Mouse (Mus musculus) lung, embryonic 14.5 days (tissue): ENCODE data around the gene Fra10ac1. TPM values are rescaled to one million over a fixed set of nuclear protein-coding genes. Genes with fewer than 3 reads are reported as not detected.

Source experiments
- ATAC-seq: fragments of 200-750 bp; cut with Nextera tagmentation; 2 replicates; pipeline ENCODE4 v1.8.0; 2017; ENCODE audit warnings: mild to moderate bottlenecking, moderate TSS enrichment, moderate library complexity; ENCODE audit not compliant: insufficient read depth
- DNase-seq: peaks from one replicate; pipeline ENCODE4 v3.0.0-alpha.2; 2015
- H3K27ac ChIP-seq: fragments of 300-500 bp; sonication (generic); 2 replicates; pipeline ENCODE4 v1.5.1; 2014; ENCODE audit warnings: low read depth, mild to moderate bottlenecking, moderate library complexity
- H3K27me3 ChIP-seq: fragments of 300-500 bp; sonication (generic); 2 replicates; pipeline ENCODE4 v1.6.1; 2014; ENCODE audit warnings: low read length, control low read depth; ENCODE audit not compliant: insufficient read depth
- H3K36me3 ChIP-seq: fragments of 300-500 bp; sonication (generic); 2 replicates; pipeline ENCODE4 v1.6.1; 2014; ENCODE audit warnings: control low read depth; ENCODE audit not compliant: insufficient read depth
- H3K4me1 ChIP-seq: fragments of 300-500 bp; sonication (generic); 2 replicates; pipeline ENCODE4 v1.6.1; 2014; ENCODE audit warnings: antibody characterized with exemption, control low read depth; ENCODE audit not compliant: insufficient read depth
- H3K4me2 ChIP-seq: fragments of 300-500 bp; sonication (generic); 2 replicates; pipeline ENCODE4 v1.6.1; 2014; ENCODE audit warnings: mild to moderate bottlenecking
- H3K4me3 ChIP-seq: fragments of 300-500 bp; sonication (generic); 2 replicates; pipeline ENCODE4 v1.5.1; 2014; ENCODE audit warnings: low read depth, low read length
- H3K9ac ChIP-seq: fragments of 300-500 bp; sonication (generic); 2 replicates; pipeline ENCODE4 v1.6.1; 2014
- H3K9me3 ChIP-seq: fragments of 300-500 bp; sonication (generic); 2 replicates; pipeline ENCODE4 v1.6.1; 2016; ENCODE audit warnings: low read depth, low read length, control low read depth
- CTCF ChIP-seq: IDR thresholded peaks from 2 replicates; pipeline ENCODE4 v1.5.1; 2016; ENCODE audit warnings: antibody characterized with exemption, low read depth
- WGBS: fragments of 180-500 bp; shearing (Covaris S2); extraction: QIAGEN DNeasy Blood & Tissue Kit; methylation state at CpG from one replicate; pipeline ENCODE4 v1.1.7; 2014; 5-methylcytosine and 5-hydroxymethylcytosine counted together
- polyA plus RNA-seq: library from polyadenylated mRNA; unstranded; fragments of >200 nt; fragmentation: Nextera tagmentation; extraction: Ambion mirVana; gene quantifications from 2 replicates; pipeline ENCODE4 v1.2.1, GENCODE M21; 2014

The Fra10ac1 gene
- polyA plus RNA-seq, 1 experiment from 2014 or later, result 33.5 TPM

DNA sequence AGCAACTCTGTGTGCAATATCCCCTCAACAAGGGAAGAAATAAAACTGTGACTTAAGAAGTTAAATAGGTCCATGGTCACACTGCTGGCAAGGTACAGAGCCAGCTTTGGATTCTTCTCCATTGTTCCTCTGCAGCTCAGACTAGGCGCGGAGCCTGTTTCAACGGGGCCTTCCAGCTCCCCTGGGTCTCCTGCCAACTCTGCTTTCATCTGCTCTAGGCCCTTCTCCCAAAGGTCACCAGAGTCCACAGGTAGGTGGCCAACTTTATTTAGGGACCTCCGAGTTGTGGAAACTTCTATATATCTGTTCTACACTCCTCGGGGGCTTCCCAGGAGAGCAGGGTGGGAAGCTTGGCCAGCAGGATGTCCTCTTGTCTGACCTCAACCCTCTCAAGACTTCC is 37.4 kb upstream of the Fra10ac1 start:
- Histone ChIP-seq H3K4me1 (no peaks in the 10 kb centered on the region), H3K36me3 (no peaks in the 10 kb centered on the region), H3K27ac (no peak overlapping the region), H3K4me3 (no peak overlapping the region), H3K27me3 (peaks cover 9% of the 10 kb centered on the region; the same call in 1 of the 2 replicates), H3K9ac (no peak overlapping the region), H3K9me3 (no peaks in the 10 kb centered on the region), H3K4me2 (no peak overlapping the region)
- TF ChIP-seq CTCF, result no peak
- WGBS, result 78% methylated on average over 5 of the region's 5 CpGs
- DNase-seq (no peak), ATAC-seq (no peak)

GRCm38 (mm10) chr19:38260346-38260745 is 36.4 kb upstream of the Fra10ac1 start:
- DNase-seq, result no peak
- Histone ChIP-seq H3K4me2 (no peak overlapping the region), H3K9ac (no peak overlapping the region), H3K4me3 (no peak overlapping the region), H3K27me3 (peaks cover 9% of the 10 kb centered on the region; the same call in 1 of the 2 replicates), H3K36me3 (no peaks in the 10 kb centered on the region), H3K9me3 (no peaks in the 10 kb centered on the region), H3K27ac (no peak overlapping the region), H3K4me1 (no peaks in the 10 kb centered on the region)
- 40% methylated on average over 4 of the region's 4 CpGs for WGBS
- TF ChIP-seq CTCF, result no peak
- ATAC-seq, result no peak

DNA sequence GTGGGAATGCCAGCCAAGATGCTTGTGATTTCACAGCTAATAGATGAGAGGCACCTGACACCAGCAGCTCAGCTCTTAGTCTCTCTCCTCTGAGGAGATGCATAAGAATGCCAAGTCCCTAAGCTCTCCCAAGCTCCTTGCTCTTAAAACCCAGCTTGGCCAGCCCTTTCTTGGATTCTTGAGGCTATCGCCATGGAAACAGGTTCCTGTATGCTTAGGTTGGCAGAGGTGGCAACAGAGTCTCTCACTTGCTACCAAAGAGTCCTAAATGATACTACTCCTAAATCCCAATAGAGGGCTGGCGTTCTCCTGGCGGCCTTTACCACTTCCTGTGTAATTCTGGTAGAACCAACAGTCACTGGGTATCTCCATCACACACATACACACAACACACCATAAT is 35.5 kb upstream of the Fra10ac1 start:
- Histone ChIP-seq H3K9me3 (no peaks in the 10 kb centered on the region), H3K4me1 (no peaks in the 10 kb centered on the region), H3K27ac (no peak overlapping the region), H3K4me3 (no peak overlapping the region), H3K27me3 (0 out of 2 replicates have a peak, but pooled peaks cover 4% of the 10 kb centered on the region), H3K9ac (no peak overlapping the region), H3K36me3 (no peaks in the 10 kb centered on the region), H3K4me2 (no peak overlapping the region)
- DNase-seq, result no peak
- no peak for TF ChIP-seq CTCF
- 80% methylated on average over 3 of the region's 3 CpGs for WGBS
- no peak for ATAC-seq

- no peak for TF ChIP-seq CTCF
- no peak overlapping the region for H3K9ac ChIP-seq
- WGBS, result 71% methylated on average over 3 of the region's 3 CpGs
- H3K9me3 ChIP-seq, result no peaks in the 10 kb centered on the region
- H3K27me3 ChIP-seq, result no peaks in the 10 kb centered on the region
- H3K27ac ChIP-seq, result no peak overlapping the region
- H3K4me2 ChIP-seq, result no peak overlapping the region
- no peak for ATAC-seq
- no peaks in the 10 kb centered on the region for H3K4me1 ChIP-seq
- no peaks in the 10 kb centered on the region for H3K36me3 ChIP-seq
- no peak overlapping the region for H3K4me3 ChIP-seq
- DNase-seq, result no peak
Measured at GRCm38 (mm10) chr19:38258651-38259065, 34.7 kb upstream of the Fra10ac1 start.

DNA sequence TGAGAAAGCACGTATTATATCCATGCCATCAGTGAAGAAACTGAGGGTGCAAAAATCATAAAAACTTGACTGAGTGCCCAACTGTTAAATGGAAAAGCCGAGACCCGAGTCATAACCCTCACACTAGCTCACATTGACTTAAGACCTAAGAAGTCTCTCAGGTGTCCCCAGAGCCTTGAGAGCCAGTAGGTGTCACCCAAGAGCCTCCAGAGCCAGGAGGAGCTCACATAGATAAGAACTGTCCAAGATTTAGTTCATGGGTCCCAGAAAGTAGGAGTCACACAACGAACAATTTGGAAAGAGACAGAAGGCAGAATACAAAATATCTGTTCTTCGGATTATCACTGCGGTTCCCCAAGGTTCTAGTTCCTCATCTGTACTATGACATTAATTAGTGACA is 29.8 kb upstream of the Fra10ac1 start:
- no peak for ATAC-seq
- WGBS, result 55% methylated on average over 6 of the region's 6 CpGs
- no peaks in the 10 kb centered on the region for H3K36me3 ChIP-seq
- DNase-seq, result peak; percentile 64
- H3K4me2 ChIP-seq, result no peak overlapping the region
- H3K9ac ChIP-seq, result no peak overlapping the region
- H3K4me1 ChIP-seq, result no peaks in the 10 kb centered on the region
- H3K27ac ChIP-seq, result no peak overlapping the region
- no peaks in the 10 kb centered on the region for H3K27me3 ChIP-seq
- no peaks in the 10 kb centered on the region for H3K9me3 ChIP-seq
- H3K4me3 ChIP-seq, result no peak overlapping the region
- peak; percentile 59 for TF ChIP-seq CTCF

- Histone ChIP-seq H3K36me3 (no peaks in the 10 kb centered on the region), H3K27ac (no peak overlapping the region), H3K9me3 (no peaks in the 10 kb centered on the region), H3K4me1 (no peaks in the 10 kb centered on the region), H3K4me2 (no peak overlapping the region), H3K9ac (no peak overlapping the region), H3K4me3 (no peak overlapping the region), H3K27me3 (no peaks in the 10 kb centered on the region)
- no peak for ATAC-seq
- TF ChIP-seq CTCF, result no peak
- DNase-seq, result no peak
- WGBS, result 77% methylated on average over 8 of the region's 8 CpGs
Measured at GRCm38 (mm10) chr19:38249627-38250026, 25.7 kb upstream of the Fra10ac1 start.

- no peak overlapping the region for H3K4me3 ChIP-seq
- no peak for TF ChIP-seq CTCF
- H3K27ac ChIP-seq, result no peak overlapping the region
- H3K4me1 ChIP-seq, result no peaks in the 10 kb centered on the region
- H3K4me2 ChIP-seq, result no peak overlapping the region
- DNase-seq (no peak), ATAC-seq (no peak)
- no peaks in the 10 kb centered on the region for H3K27me3 ChIP-seq
- 80% methylated on average over 7 of the region's 7 CpGs for WGBS
- H3K36me3 ChIP-seq, result no peaks in the 10 kb centered on the region
- H3K9ac ChIP-seq, result no peak overlapping the region
- H3K9me3 ChIP-seq, result no peaks in the 10 kb centered on the region
Measured at GRCm38 (mm10) chr19:38246177-38246622, 22.2 kb upstream of the Fra10ac1 start.
